Mouse (Mus musculus) CH12.LX (cell line): Measurements from ENCODE around the gene Tyrp1. TPM values are rescaled to one million over a fixed set of nuclear protein-coding genes. Genes with fewer than 3 reads are reported as not detected.

ENCODE experiments used
- DNase-seq: peaks from one replicate; pipeline ENCODE4 v3.0.0-alpha.2; 2013; ENCODE audit errors: extremely low read depth
- H3K27ac ChIP-seq: 2 replicates; pipeline ENCODE4 v1.5.1; 2012; ENCODE audit warnings: low read depth, mild to moderate bottlenecking, control low read depth, moderate library complexity; ENCODE audit not compliant: insufficient read depth
- H3K27me3 ChIP-seq: replicated peaks from 2 replicates; pipeline ENCODE3; 2012; ENCODE audit warnings: inconsistent platforms
- H3K36me3 ChIP-seq, 2 experiments: replicated peaks in 1 of 2; 2 replicates each; pipeline versions ENCODE3 to v1.6.1; 2012; ENCODE audit warnings: inconsistent platforms in 1 of 2, low read length in 1 of 2, mild to moderate bottlenecking in 1 of 2, mixed read lengths in 1 of 2, moderate library complexity in 1 of 2; ENCODE audit not compliant: control insufficient read depth in 1 of 2, insufficient read depth in 1 of 2
- H3K4me1 ChIP-seq, 2 experiments: 2 replicates each; pipeline ENCODE4 v1.6.1; 2012; ENCODE audit warnings: inconsistent platforms in 1 of 2, moderate library complexity in 1 of 2; ENCODE audit not compliant: insufficient read depth in 2 of 2, control insufficient read depth in 1 of 2
- H3K4me2 ChIP-seq: 2 replicates; pipeline ENCODE4 v1.6.1; 2012; ENCODE audit warnings: low read depth, mild to moderate bottlenecking, control low read depth; ENCODE audit not compliant: poor library complexity, insufficient read depth, severe bottlenecking
- H3K4me3 ChIP-seq, 3 experiments: fragments of 150-350 bp in 1 of 3; sonication (generic) in 1 of 3; replicated peaks in 1 of 3; 2 replicates each; pipeline versions ENCODE3 to v1.5.1; 2011 to 2012; ENCODE audit warnings: low read depth in 2 of 3, low read length in 2 of 3, mild to moderate bottlenecking in 2 of 3, moderate library complexity in 2 of 3, control low read depth in 1 of 3, improper control_type of control experiment in 1 of 3, inconsistent platforms in 1 of 3, mixed read lengths in 1 of 3; ENCODE audit not compliant: poor library complexity in 1 of 3
- H3K79me2 ChIP-seq: replicated peaks from 2 replicates; pipeline ENCODE4 v1.6.1; 2012; ENCODE audit warnings: mild to moderate bottlenecking, moderate library complexity; ENCODE audit not compliant: control insufficient read depth, poor library complexity, insufficient read depth, severe bottlenecking; ENCODE audit errors: extremely low read depth
- H3K9ac ChIP-seq: 2 replicates; pipeline ENCODE4 v1.6.1; 2012; ENCODE audit warnings: low read depth, mild to moderate bottlenecking, control low read depth, moderate library complexity; ENCODE audit not compliant: insufficient read depth
- H3K9me3 ChIP-seq: replicated peaks from 2 replicates; pipeline ENCODE3; 2012; ENCODE audit warnings: low read length, inconsistent platforms, mixed read lengths
- CHD2 ChIP-seq: IDR thresholded peaks from 2 replicates; pipeline ENCODE4 v1.6.1; 2011; ENCODE audit warnings: low read length, improper control_type of control experiment
- CTCF ChIP-seq, 2 experiments: IDR thresholded peaks in 1 of 2; conservative IDR thresholded peaks in 1 of 2; 2 replicates each; pipeline ENCODE4 v1.5.1; 2011 to 2012; ENCODE audit warnings: low read depth in 2 of 2, low read length in 2 of 2, improper control_type of control experiment in 1 of 2, inconsistent platforms in 1 of 2, mild to moderate bottlenecking in 1 of 2, moderate library complexity in 1 of 2
- EP300 ChIP-seq: IDR thresholded peaks from 2 replicates; pipeline ENCODE4 v1.6.1; 2011; ENCODE audit warnings: low read length, improper control_type of control experiment
- ETS1 ChIP-seq: conservative IDR thresholded peaks from 2 replicates; pipeline ENCODE4 v1.6.1; 2012; ENCODE audit warnings: low read depth, mild to moderate bottlenecking, inconsistent platforms, low read length, improper control_type of control experiment, moderate library complexity
- GABPA ChIP-seq: IDR thresholded peaks from 2 replicates; pipeline ENCODE4 v1.6.1; 2012; ENCODE audit warnings: low read depth, low read length, improper control_type of control experiment, inconsistent platforms; ENCODE audit not compliant: insufficient replicate concordance
- HCFC1 ChIP-seq: IDR thresholded peaks from 2 replicates; pipeline ENCODE4 v1.6.1; 2012; ENCODE audit warnings: low read depth, mild to moderate bottlenecking, inconsistent platforms, low read length, improper control_type of control experiment
- KAT2A ChIP-seq: IDR thresholded peaks from 2 replicates; pipeline ENCODE4 v1.6.1; 2012; ENCODE audit warnings: low read length, improper control_type of control experiment, inconsistent platforms; ENCODE audit not compliant: insufficient replicate concordance
- MAFK ChIP-seq: IDR thresholded peaks from 2 replicates; pipeline ENCODE4 v1.6.1; 2011; ENCODE audit warnings: low read length, improper control_type of control experiment; ENCODE audit not compliant: insufficient replicate concordance
- MAX ChIP-seq: IDR thresholded peaks from 2 replicates; pipeline ENCODE4 v1.6.1; 2011; ENCODE audit warnings: low read length, improper control_type of control experiment
- MAZ ChIP-seq: IDR thresholded peaks from 2 replicates; pipeline ENCODE4 v1.6.1; 2012; ENCODE audit warnings: low read depth, mild to moderate bottlenecking, inconsistent platforms, low read length, improper control_type of control experiment, moderate library complexity
- MXI1 ChIP-seq: IDR thresholded peaks from 2 replicates; pipeline ENCODE4 v1.6.1; 2011; ENCODE audit warnings: mild to moderate bottlenecking, low read depth, low read length, improper control_type of control experiment
- NELFE ChIP-seq: IDR thresholded peaks from 2 replicates; pipeline ENCODE4 v1.6.1; 2011; ENCODE audit warnings: low read depth, low read length, improper control_type of control experiment
- NRF1 ChIP-seq: IDR thresholded peaks from 2 replicates; pipeline ENCODE4 v1.6.1; 2014; ENCODE audit warnings: low read depth, mild to moderate bottlenecking, inconsistent platforms, low read length, improper control_type of control experiment, moderate library complexity
- PAX5 ChIP-seq: IDR thresholded peaks from 2 replicates; pipeline ENCODE4 v1.6.1; 2012; ENCODE audit warnings: low read length, inconsistent platforms, mixed read lengths
- POLR2A ChIP-seq: IDR thresholded peaks from 2 replicates; pipeline ENCODE4 v1.6.1; 2011; ENCODE audit warnings: low read depth, mild to moderate bottlenecking, improper control_type of control experiment, low read length
- POLR2AphosphoS2 ChIP-seq: IDR thresholded peaks from 2 replicates; pipeline ENCODE4 v1.6.1; 2011; ENCODE audit warnings: low read depth, low read length, improper control_type of control experiment
- RAD21 ChIP-seq: IDR thresholded peaks from 2 replicates; pipeline ENCODE4 v1.6.1; 2011; ENCODE audit warnings: low read depth, mild to moderate bottlenecking, low read length, improper control_type of control experiment, moderate library complexity
- RCOR1 ChIP-seq: conservative IDR thresholded peaks from 2 replicates; pipeline ENCODE4 v1.6.1; 2012; ENCODE audit warnings: low read depth, mild to moderate bottlenecking, inconsistent platforms, low read length, improper control_type of control experiment
- SIN3A ChIP-seq: IDR thresholded peaks from 2 replicates; pipeline ENCODE4 v1.6.1; 2012; ENCODE audit warnings: low read length, improper control_type of control experiment, inconsistent platforms
- SMC3 ChIP-seq: IDR thresholded peaks from 2 replicates; pipeline ENCODE4 v1.6.1; 2011; ENCODE audit warnings: low read depth, low read length, improper control_type of control experiment
- TCF12 ChIP-seq: IDR thresholded peaks from 2 replicates; pipeline ENCODE4 v1.6.1; 2014; ENCODE audit warnings: low read depth, mild to moderate bottlenecking, inconsistent platforms, low read length, improper control_type of control experiment
- USF1 ChIP-seq: IDR thresholded peaks from 2 replicates; pipeline ENCODE4 v1.6.1; 2014; ENCODE audit warnings: low read depth, mild to moderate bottlenecking, inconsistent platforms, low read length, improper control_type of control experiment
- USF2 ChIP-seq: conservative IDR thresholded peaks from 2 replicates; pipeline ENCODE4 v1.6.1; 2011; ENCODE audit warnings: low read depth, low read length, improper control_type of control experiment
- dilution Hi-C: fragments of 300-500 bp; cut with MboI; formaldehyde crosslinking; loops from 2 replicates; pipeline ENCODE4 v1.14.3; 2020; ENCODE audit warnings: low sequenced_read_pairs; ENCODE audit not compliant: extremely low pct_unique_long_range_greater_than_20kb, extremely low pct_ligation_motif_present
- in situ Hi-C: fragments of 300-500 bp; cut with MboI; formaldehyde crosslinking; loops from 3 replicates; pipeline ENCODE4 v1.14.3; 2019; ENCODE audit warnings: low sequenced_read_pairs, low pct_ligation_motif_present, low pct_unique_long_range_greater_than_20kb, mixed read lengths
- polyA plus RNA-seq: library from polyadenylated mRNA; unstranded; fragments of >175 nt; gene quantifications from 2 replicates; pipeline ENCODE4 v1.2.1, GENCODE M21; 2012; ENCODE audit warnings: low read depth; ENCODE audit not compliant: insufficient read length
- total RNA-seq, 2 experiments: library from RNA; depleted of rRNA; stranded (reverse); fragments of 300-350 nt in 1 of 2; fragments of >200 nt in 1 of 2; gene quantifications; 2 replicates each; pipeline ENCODE4 v1.2.3; 2012 to 2014

The Tyrp1 gene
- total and polyA plus RNA-seq, 3 experiments, result not detected

DNA sequence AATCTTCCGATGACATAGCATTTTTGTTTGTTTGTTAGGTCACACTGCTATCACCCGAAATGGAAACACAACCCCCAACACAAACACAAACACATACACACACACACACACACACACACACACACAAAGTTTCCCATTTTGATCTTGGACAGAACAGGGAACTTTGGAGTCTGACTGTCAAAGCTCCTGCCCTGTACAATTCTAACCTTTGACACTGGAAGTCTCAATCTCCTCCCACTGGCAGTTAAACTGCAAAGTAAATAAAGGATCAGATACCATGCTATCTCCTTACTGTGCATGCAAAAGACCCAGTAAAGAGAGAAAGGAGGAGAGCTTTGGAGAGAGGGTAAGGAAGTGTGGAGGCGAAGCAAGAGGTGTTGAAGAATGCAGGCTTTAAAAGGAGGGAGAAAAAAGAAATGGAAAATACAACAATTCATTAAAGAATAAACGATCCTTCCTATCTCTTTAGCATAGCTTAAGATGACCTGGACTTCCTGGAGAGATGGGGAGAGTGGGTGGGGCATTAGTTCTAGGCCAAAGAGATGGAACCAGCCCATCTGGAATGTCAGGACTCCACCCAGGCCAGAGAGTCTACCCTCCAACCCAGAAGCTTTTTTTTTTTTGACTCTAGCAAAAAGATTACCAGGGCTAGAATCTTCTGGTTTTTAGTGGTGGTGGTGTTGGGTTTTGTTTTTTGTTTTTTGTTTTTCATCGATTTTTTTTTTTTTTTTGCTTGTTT is 40.4 kb downstream of the Tyrp1 start:
- Histone ChIP-seq H3K4me2 (no peak overlapping the region), H3K4me1 (no peaks in the 10 kb centered on the region), H3K36me3 (no peaks in the 10 kb centered on the region), H3K9ac (no peak overlapping the region), H3K4me3 (no peak overlapping the region), H3K79me2 (no peaks in the 10 kb centered on the region), H3K27me3 (no peaks in the 10 kb centered on the region), H3K9me3 (peaks cover 50% of the 10 kb centered on the region), H3K27ac (no peak overlapping the region)
- no peak for TF ChIP-seq RAD21
- no peak for TF ChIP-seq TCF12
- no peak for TF ChIP-seq RCOR1
- TF ChIP-seq ETS1, result no peak
- TF ChIP-seq KAT2A, result no peak
- dilution Hi-C loops, result no loop called here
- in situ Hi-C loops, result no loop called here
- DNase-seq, result no peak

DNA sequence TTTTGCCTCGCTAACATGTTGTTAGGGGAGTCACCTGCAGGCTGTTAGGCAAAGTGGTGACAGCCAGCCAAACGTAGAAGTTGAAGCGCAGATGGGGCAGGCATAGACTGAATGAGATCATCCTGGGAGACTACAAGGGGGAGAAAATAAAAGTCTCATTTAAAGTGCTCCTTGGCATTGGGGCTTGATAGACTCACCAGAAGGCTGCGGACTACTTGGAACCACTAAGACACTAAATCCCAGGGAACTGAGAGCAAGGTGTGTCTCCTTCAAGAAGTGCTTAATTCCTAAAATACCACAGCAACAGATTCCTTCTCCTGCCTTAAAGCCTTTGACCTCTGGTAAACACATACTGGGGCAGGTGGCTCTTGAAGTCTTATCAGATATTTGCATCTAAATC is 41.1 kb downstream of the Tyrp1 start:
- Histone ChIP-seq H3K27me3 (no peaks in the 10 kb centered on the region), H3K27ac (no peak overlapping the region)
- dilution Hi-C loops, result no loop called here

DNA sequence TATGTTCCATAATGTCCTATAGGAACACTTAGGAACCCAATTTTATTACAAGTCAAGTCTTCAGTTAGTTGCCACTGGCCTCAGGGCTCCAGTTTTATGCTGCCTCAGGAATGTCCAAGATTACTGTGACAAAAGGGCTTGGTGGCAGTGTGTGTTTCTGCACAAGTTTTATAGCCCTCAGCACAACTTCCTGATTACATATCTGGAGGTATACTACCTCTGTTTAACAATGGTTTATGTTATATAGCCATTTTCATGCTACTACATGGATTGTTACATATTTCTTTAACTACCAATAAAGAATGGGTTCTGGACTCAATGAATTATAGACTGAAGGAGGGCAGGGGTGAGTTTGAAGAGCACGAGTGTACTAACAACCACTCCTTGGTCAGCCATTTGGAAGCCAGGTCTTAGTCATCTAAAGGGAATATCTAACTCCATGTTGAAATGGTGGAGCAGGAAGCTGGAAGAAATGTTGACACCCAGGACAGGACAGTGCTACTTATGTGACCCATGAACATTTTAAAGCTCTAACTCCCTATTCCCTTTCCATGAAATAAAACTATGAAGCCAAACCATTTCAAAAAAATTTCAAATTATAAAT is 48.2 kb downstream of the Tyrp1 start:
- no peaks in the 10 kb centered on the region for H3K79me2 ChIP-seq
- TF ChIP-seq MAZ (no peak), POLR2A (no peak), MAFK (no peak), SMC3 (no peak), USF1 (no peak), HCFC1 (no peak)
- H3K4me3 ChIP-seq, result no peak overlapping the region
- H3K9ac ChIP-seq, result no peak overlapping the region
- DNase-seq, result no peak
- H3K27me3 ChIP-seq, result no peaks in the 10 kb centered on the region
- dilution Hi-C loops (no loop called here), in situ Hi-C loops (no loop called here)
- no peaks in the 10 kb centered on the region for H3K4me1 ChIP-seq
- peaks cover 42% of the 10 kb centered on the region for H3K9me3 ChIP-seq
- no peak overlapping the region for H3K4me2 ChIP-seq
- no peaks in the 10 kb centered on the region for H3K36me3 ChIP-seq
- H3K27ac ChIP-seq, result no peak overlapping the region

More for the DNA sequence above, 41.1 kb downstream of the Tyrp1 start:
- Histone ChIP-seq H3K9me3 (peaks cover 48% of the 10 kb centered on the region), H3K9ac (no peak overlapping the region), H3K4me1 (no peaks in the 10 kb centered on the region), H3K36me3 (no peaks in the 10 kb centered on the region), H3K4me2 (no peak overlapping the region), H3K79me2 (no peaks in the 10 kb centered on the region), H3K4me3 (no peak overlapping the region)
- TF ChIP-seq EP300, result no peak
- TF ChIP-seq MXI1, result no peak
- TF ChIP-seq MAZ, result no peak
- no peak for TF ChIP-seq CTCF (conservative IDR thresholded peaks at IDR 0.05 in 1 of 2, IDR thresholded peaks at IDR 0.05 in 1 of 2; ENCODE audit: low read depth in 2 of 2, low read length in 2 of 2)
- TF ChIP-seq MAX, result no peak
- TF ChIP-seq GABPA, result no peak
- TF ChIP-seq POLR2A, result no peak
- no peak for TF ChIP-seq USF2
- TF ChIP-seq POLR2AphosphoS2, result no peak
- no peak for TF ChIP-seq NRF1
- TF ChIP-seq PAX5, result no peak
- TF ChIP-seq ETS1, result no peak
- no peak for TF ChIP-seq TCF12
- no peak for TF ChIP-seq NELFE
- TF ChIP-seq CHD2, result no peak
- TF ChIP-seq SIN3A, result no peak
- DNase-seq, result no peak
- in situ Hi-C loops, result no loop called here
